Mouse (Mus musculus) adrenal gland, postnatal 4 days (tissue): ENCODE measurements around the gene Ccm2l. TPM values are rescaled to one million over a fixed set of nuclear protein-coding genes. Genes with fewer than 3 reads are reported as not detected.

Experiments
- DNase-seq, 2 experiments: peaks; one replicate each; pipeline ENCODE4 v3.0.0; 2021 to 2022; ENCODE audit warnings: low spot score in 2 of 2, mixed read lengths in 2 of 2
- total RNA-seq, 2 experiments: library from RNA; stranded (reverse); gene quantifications; 2 replicates each; pipeline ENCODE4 v1.2.3; 2021

The Ccm2l gene
- total RNA-seq, 2 experiments from 2014 or later = 20.7 to 22.8 TPM

GRCm38 (mm10) chr2:153051537-153051936 is 14.2 kb upstream of the Ccm2l start:
- no peak for DNase-seq

GRCm38 (mm10) chr2:153052700-153053351 is 12.9 kb upstream of the Ccm2l start:
- DNase-seq = no peak

- DNase-seq = no peak
These were observed 11.9 kb upstream of the Ccm2l start for GRCm38 (mm10) chr2:153053896-153054295.

GRCm38 (mm10) chr2:153055270-153055920 is 10.4 kb upstream of the Ccm2l start:
- DNase-seq = no peak

- DNase-seq = no peak
These were observed 7.4 kb upstream of the Ccm2l start for GRCm38 (mm10) chr2:153058365-153058764.

GRCm38 (mm10) chr2:153060216-153060615 is 5.5 kb upstream of the Ccm2l start:
- no peak for DNase-seq

DNA sequence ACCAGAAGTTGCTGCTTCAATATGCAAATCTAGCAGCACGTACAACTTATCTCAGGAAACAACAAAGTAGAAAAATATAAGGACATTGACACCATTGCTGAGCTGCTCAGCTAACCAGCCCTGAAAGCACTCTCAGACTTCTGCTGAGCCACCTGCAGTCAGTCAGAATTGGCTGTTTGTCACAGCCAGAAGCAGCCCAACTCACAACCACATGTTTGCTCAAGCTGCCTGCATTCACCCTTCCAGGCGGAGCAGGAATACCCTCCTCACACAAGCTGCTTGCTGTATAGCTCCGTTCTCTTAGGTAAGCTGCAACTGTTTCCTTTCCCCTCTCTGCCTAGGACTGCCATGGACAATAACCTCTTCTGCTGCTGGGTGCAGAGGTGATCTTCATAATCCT is 2.4 kb upstream of the Ccm2l start:
- DNase-seq = no peak

DNA sequence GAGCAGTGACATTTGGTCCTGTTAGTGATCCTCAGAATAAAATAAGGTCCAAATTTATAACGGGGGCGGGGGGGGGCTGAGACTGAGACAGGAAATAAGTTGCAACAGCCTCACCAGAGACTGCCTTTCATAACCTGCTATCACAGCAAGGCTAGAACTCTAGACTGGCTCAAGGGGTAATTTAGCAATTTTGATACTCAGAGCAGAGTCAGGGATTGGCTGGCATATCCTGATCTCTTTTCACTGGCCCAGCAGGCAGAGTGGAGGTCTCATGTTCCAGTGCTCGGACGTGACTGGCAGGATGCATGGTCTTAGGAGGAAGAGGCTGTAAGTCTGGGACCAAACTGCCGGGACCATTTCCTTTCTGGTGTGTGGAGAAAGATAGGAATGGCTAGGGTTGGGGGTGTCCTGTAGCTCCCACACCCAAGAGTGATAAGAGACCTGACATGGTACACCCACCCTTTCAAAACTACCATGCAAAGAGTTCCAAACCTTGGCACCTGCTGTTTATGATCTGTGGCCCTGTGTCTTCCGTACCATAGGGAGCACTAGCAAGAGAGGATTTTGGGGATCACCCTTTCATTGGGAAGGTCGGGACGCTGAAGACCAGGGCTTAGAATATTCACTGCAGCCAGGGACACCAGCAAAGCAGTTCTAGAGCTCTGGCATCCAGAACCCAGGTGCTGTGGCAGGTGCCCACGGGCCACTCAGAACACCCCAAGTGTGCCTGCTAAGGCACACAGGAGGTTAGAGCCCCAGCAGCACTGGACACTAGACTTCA is 1.4 kb upstream of the Ccm2l start:
- DNase-seq = no peak

DNA sequence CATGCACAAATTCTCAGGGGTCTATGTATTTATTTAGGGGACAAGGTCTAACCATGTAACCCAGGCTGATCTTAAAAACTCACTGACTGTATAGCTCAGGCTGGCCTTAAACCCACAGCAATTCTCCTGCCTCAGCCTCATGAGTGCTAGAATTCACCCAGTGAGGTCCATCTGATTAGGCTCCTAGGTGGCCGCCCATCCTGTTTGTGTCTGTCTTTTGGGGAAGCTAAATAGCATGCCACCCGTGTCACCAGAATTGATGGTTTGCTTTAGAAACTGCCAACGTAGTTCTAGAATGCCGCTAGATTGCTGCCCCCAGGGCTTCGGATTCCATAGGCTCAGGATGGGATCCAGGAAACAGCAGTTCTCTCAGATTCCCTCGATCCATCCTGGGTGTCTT is 1.2 kb downstream of the Ccm2l start:
- no peak for DNase-seq

- no peak for DNase-seq
These were observed 5.2 kb downstream of the Ccm2l start for GRCm38 (mm10) chr2:153070762-153071490.

GRCm38 (mm10) chr2:153071491-153072184 is 5.9 kb downstream of the Ccm2l start:
- no peak for DNase-seq

GRCm38 (mm10) chr2:153074651-153075050 is 8.9 kb downstream of the Ccm2l start:
- DNase-seq = no peak

DNA sequence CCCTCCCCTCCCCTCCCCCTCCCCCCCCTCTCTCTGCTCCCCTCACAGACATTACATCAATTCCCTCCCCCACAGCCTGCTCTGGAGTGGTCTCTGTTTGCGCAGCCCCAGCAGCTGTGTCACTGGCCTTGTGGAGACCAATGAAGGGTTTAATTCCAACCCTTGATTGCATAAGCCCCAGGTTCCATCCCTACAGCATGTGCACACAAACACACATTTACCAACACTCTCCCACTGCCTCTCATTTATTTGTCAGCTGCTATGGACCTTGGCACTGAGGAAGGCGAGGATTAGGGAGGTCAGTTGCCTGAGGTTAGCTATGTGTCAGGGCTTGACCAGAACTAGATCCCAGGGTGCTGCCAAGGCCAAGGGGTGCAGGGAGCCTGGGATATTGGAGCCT is 10.2 kb downstream of the Ccm2l start:
- DNase-seq = no peak

GRCm38 (mm10) chr2:153080841-153081523 is 15.2 kb downstream of the Ccm2l start:
- DNase-seq = peak in 1 of 2 experiments; percentile 50

DNA sequence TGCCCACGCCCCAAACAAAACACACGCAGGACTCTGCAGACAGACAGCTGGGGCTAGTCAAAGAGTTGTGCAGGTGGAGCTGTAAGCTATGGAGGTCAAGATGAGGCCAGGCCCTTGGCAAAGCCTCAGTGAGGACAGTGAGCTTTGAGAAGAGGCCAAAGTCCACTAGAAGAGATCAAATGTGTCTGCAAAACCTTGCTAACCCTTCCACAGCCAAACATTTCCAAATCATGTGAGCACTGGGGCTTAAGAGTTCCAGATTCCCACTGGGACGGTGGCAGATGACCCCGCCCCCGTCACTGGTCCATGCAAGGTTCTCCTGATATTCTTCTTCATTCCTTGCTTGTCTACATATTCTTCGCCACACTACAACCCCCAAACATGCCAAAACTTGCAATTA is 16.1 kb downstream of the Ccm2l start:
- DNase-seq = no peak

GRCm38 (mm10) chr2:153083275-153083674 is 17.5 kb downstream of the Ccm2l start:
- DNase-seq = no peak

DNA sequence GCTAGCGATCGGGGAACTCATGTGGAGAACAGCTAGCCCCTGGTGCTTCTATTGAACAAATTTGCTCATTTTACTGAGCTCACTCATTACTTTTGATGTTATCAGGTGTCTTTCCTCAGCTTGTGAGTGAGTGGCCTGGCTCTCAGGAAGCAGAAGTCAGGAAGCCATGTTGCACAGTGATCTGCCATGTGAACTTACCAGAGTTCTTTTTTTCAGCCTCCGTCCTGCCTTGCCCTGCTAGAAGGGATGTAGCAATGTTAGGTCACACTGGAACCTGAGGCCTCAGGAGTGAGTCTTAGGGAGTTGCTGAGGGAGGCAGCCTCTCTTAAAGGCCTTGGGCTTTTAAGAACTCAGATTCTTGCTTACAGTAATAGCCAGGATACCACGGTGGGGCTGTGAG is 18.1 kb downstream of the Ccm2l start:
- no peak for DNase-seq

- DNase-seq = no peak
These were observed 18.7 kb downstream of the Ccm2l start for GRCm38 (mm10) chr2:153084261-153084976.

- DNase-seq = no peak
These were observed 19.8 kb downstream of the Ccm2l start for GRCm38 (mm10) chr2:153085556-153085955.

- no peak for DNase-seq
These were observed 20.4 kb downstream of the Ccm2l start for GRCm38 (mm10) chr2:153086166-153086565.
